Mouse (Mus musculus) splenic B cell, adult 2 months (primary cell): ENCODE data around the gene Actb.

Experiments
- DNase-seq: peaks from one replicate; pipeline ENCODE4 v3.0.0-alpha.2; 2011; ENCODE audit warnings: low read depth, low spot score
- H3K27me3 ChIP-seq: 2 replicates; pipeline ENCODE4 v1.6.1; 2012; ENCODE audit warnings: mild to moderate bottlenecking, low read length, moderate library complexity, mixed read lengths; ENCODE audit not compliant: control insufficient read depth, poor library complexity, insufficient read depth, severe bottlenecking
- H3K36me3 ChIP-seq: 2 replicates; pipeline ENCODE4 v1.6.1; 2012; ENCODE audit warnings: mild to moderate bottlenecking, low read length, moderate library complexity, mixed read lengths; ENCODE audit not compliant: control insufficient read depth, poor library complexity, insufficient read depth, severe bottlenecking

Gene Actb

GRCm38 (mm10) chr5:142906532-142907047, at the start of gene Actb:
Gene Actb, minus strand, starts transcription at chr5:142906754.
- Histone ChIP-seq H3K27me3 (no peaks in the 10 kb centered on the region), H3K36me3 (peaks cover 38% of the 10 kb centered on the region)
- peak; percentile 98 for DNase-seq

GRCm38 (mm10) chr5:142953641-142954040, 47.1 kb upstream of the Actb start:
- no peaks in the 10 kb centered on the region for H3K36me3 ChIP-seq
- no peak for DNase-seq

GRCm38 (mm10) chr5:142950405-142950804, 43.9 kb upstream of the Actb start:
- no peak for DNase-seq

More at GRCm38 (mm10) chr5:142953641-142954040, 47.1 kb upstream of the Actb start:
- H3K27me3 ChIP-seq: no peaks in the 10 kb centered on the region

GRCm38 (mm10) chr5:142949580-142949979, 43.0 kb upstream of the Actb start:
- no peaks in the 10 kb centered on the region for H3K27me3 ChIP-seq
- H3K36me3 ChIP-seq: no peaks in the 10 kb centered on the region
- DNase-seq: no peak

More at GRCm38 (mm10) chr5:142950405-142950804, 43.9 kb upstream of the Actb start:
- Histone ChIP-seq H3K36me3 (no peaks in the 10 kb centered on the region), H3K27me3 (no peaks in the 10 kb centered on the region)

- H3K36me3 ChIP-seq: no peaks in the 10 kb centered on the region
- no peaks in the 10 kb centered on the region for H3K27me3 ChIP-seq
- DNase-seq: no peak
Observed at GRCm38 (mm10) chr5:142947460-142947859, 40.9 kb upstream of the Actb start.

- DNase-seq: no peak
- no peaks in the 10 kb centered on the region for H3K27me3 ChIP-seq
- no peaks in the 10 kb centered on the region for H3K36me3 ChIP-seq
Observed at GRCm38 (mm10) chr5:142944979-142945682, 38.6 kb upstream of the Actb start.

GRCm38 (mm10) chr5:142940393-142940792, 33.8 kb upstream of the Actb start:
- H3K27me3 ChIP-seq: no peaks in the 10 kb centered on the region
- no peaks in the 10 kb centered on the region for H3K36me3 ChIP-seq
- DNase-seq: peak; percentile 34

- no peaks in the 10 kb centered on the region for H3K36me3 ChIP-seq
- no peaks in the 10 kb centered on the region for H3K27me3 ChIP-seq
- DNase-seq: peak; percentile 31
Observed at GRCm38 (mm10) chr5:142937956-142938727, 31.6 kb upstream of the Actb start.

GRCm38 (mm10) chr5:142936336-142936719, 29.8 kb upstream of the Actb start:
- peak; percentile 82 for DNase-seq
- H3K27me3 ChIP-seq: no peaks in the 10 kb centered on the region
- no peaks in the 10 kb centered on the region for H3K36me3 ChIP-seq

- no peaks in the 10 kb centered on the region for H3K27me3 ChIP-seq
- no peaks in the 10 kb centered on the region for H3K36me3 ChIP-seq
- DNase-seq: peak; percentile 59
Observed at GRCm38 (mm10) chr5:142935642-142936335, 29.2 kb upstream of the Actb start.

- DNase-seq: no peak
- Histone ChIP-seq H3K27me3 (no peaks in the 10 kb centered on the region), H3K36me3 (no peaks in the 10 kb centered on the region)
Observed at GRCm38 (mm10) chr5:142932731-142933130, 26.2 kb upstream of the Actb start.

GRCm38 (mm10) chr5:142932084-142932685, 25.6 kb upstream of the Actb start:
- Histone ChIP-seq H3K36me3 (no peaks in the 10 kb centered on the region), H3K27me3 (no peaks in the 10 kb centered on the region)
- DNase-seq: peak; percentile 90

GRCm38 (mm10) chr5:142931241-142931745, 24.7 kb upstream of the Actb start:
- H3K27me3 ChIP-seq: no peaks in the 10 kb centered on the region
- no peaks in the 10 kb centered on the region for H3K36me3 ChIP-seq
- no peak for DNase-seq

GRCm38 (mm10) chr5:142929400-142929752, 22.8 kb upstream of the Actb start:
- no peak for DNase-seq
- H3K36me3 ChIP-seq: no peaks in the 10 kb centered on the region
- no peaks in the 10 kb centered on the region for H3K27me3 ChIP-seq
